Mouse (Mus musculus): ENCODE data around the gene 4932414N04Rik.
"Not testable (repeated sequence)": the region's sequence is repeated elsewhere in the genome, so short reads cannot be mapped to it uniquely, and the experiment has no call there.

4932414N04Rik gene

DNA sequence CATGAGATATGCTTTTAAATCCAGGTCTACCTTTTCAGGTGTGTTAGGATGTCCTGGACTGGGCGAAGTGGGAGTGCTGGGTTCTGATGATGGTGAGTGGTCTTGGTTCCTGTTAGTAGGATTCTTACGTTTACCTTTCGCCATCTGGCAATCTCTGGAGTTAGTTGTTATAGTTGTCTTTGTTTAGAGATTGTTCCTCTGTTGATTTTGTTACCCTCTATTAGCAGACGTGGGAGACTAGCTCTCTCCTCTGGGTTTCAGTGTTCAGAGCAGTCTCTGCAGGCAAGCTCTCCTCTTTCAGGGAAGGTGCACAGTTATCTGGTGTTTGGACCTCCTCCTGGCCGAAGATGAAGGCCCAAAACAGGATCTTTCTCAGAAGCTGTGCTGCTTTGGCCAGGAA is at the start of gene 4932414N04Rik:
TSS of gene 4932414N04Rik (plus strand) at position 301 of the 400 bp plus-strand sequence.
- not testable (repeated sequence) for DNase-seq

- DNase-seq: no peak
Observed at GRCm38 (mm10) chr2:68732216-68732615, 75.9 kb downstream of the 4932414N04Rik start.

GRCm38 (mm10) chr2:68739772-68740739 is 83.8 kb downstream of the 4932414N04Rik start:
- peak; percentile 64 to 73 for DNase-seq

- peak; percentile 23 to 26 for DNase-seq
Observed at GRCm38 (mm10) chr2:68744599-68744998, 88.3 kb downstream of the 4932414N04Rik start.

GRCm38 (mm10) chr2:68756179-68756578 is 99.9 kb downstream of the 4932414N04Rik start:
- DNase-seq: no peak

- peak; percentile 21 to 68 for DNase-seq
Observed at GRCm38 (mm10) chr2:68756793-68757192, 100.5 kb downstream of the 4932414N04Rik start.

DNA sequence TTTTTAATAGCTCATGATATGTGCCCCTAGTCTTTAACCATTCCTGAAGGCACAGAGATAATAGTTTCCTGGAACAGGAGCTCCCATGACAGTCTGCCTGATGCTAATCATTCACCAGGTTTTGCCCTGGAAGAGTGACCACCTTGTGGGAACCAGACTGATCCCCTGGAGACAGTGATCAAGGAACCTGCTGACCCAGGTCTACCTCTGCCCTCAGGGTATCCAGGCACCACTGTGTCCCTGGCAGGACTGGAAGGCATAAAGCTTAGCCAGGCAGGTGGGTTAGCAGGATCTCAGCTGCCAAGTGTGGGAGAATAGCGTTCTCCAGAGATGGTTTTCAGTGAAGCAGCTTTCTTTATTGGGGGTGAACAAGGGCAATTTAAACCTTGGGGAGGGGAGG is 109.1 kb downstream of the 4932414N04Rik start:
- DNase-seq: peak; percentile 36 to 51

GRCm38 (mm10) chr2:68767186-68767890 is 111.1 kb downstream of the 4932414N04Rik start:
- no peak for DNase-seq

- DNase-seq: peak; percentile 26 to 36
Observed at GRCm38 (mm10) chr2:68782268-68783132, 126.2 kb downstream of the 4932414N04Rik start.

- not testable (repeated sequence) for DNase-seq
Observed at GRCm38 (mm10) chr2:68783664-68784063, 127.4 kb downstream of the 4932414N04Rik start.

- peak; percentile 86 to 91 for DNase-seq
Observed at GRCm38 (mm10) chr2:68784710-68785427, 128.6 kb downstream of the 4932414N04Rik start.

- DNase-seq: no peak
Observed at GRCm38 (mm10) chr2:68787161-68787675, 130.9 kb downstream of the 4932414N04Rik start.

DNA sequence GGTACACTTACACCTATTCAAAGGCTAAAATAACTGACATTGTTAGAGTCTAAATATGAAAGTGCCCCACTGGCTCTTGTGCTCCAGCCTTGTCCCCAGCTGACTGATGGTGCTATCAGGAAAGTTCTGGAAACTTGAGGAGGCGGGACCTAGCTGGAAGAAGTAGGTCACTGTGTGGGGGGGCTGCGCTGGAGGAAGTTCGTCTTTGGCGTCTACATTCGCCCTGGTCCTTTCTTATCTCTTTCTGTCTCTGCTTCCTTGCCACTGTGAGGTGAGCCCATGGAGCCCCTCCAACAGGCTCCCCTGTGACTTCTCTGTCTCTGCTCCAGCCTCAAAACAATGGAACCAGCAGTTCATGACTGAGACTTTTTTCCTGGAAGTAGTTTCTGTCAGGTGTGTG is 136.0 kb downstream of the 4932414N04Rik start:
- no peak for DNase-seq

- DNase-seq: no peak
Observed at GRCm38 (mm10) chr2:68793472-68793871, 137.2 kb downstream of the 4932414N04Rik start.

- DNase-seq: no peak
Observed at GRCm38 (mm10) chr2:68794181-68794580, 137.9 kb downstream of the 4932414N04Rik start.

DNA sequence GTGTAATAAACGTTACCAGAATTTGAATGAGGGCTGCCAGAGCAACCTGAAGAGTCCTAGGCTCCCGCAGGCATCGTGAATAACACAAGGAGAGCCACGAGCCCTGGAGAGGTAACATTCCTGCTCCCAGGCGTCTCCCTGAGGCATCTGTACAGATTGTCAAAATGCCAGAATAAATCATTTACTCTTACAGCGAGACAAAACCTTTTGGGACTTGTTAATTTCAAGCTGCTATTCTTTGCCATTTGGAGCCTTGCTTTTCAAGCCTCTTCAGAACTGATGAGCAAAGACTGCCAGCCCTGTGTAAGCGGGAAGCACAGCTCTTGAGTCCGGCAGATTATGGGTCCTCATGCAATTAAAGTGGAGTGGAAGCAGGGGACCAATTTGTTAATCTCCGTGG is 138.3 kb downstream of the 4932414N04Rik start:
- DNase-seq: no peak

- DNase-seq: no peak
Observed at GRCm38 (mm10) chr2:68796011-68796775, 139.9 kb downstream of the 4932414N04Rik start.

GRCm38 (mm10) chr2:68797106-68797505 is 140.8 kb downstream of the 4932414N04Rik start:
- DNase-seq: no peak

Measured in kidney, postnatal 36 days (tissue).